Mouse (Mus musculus) limb, embryonic 14.5 days (tissue): ENCODE measurements at regions not wholly inside any gene's neighbourhood (a gene's known extent, or its start where the extent isn't known, plus 50 kb on each side); places are given as distances from the start of the nearest gene placed in this dataset.
"Not testable (repeated sequence)": the region's sequence is repeated elsewhere in the genome, so short reads cannot be mapped to it uniquely, and the experiment has no call there.

Experiments
- ATAC-seq: fragments of 200-750 bp; cut with Nextera tagmentation; 2 replicates; pipeline ENCODE4 v1.8.0; 2017; ENCODE audit warnings: low read depth, moderate number of reproducible peaks, moderate TSS enrichment; ENCODE audit not compliant: low FRiP score
- DNase-seq: peaks from one replicate; pipeline ENCODE4 v3.0.0-alpha.2; 2015; ENCODE audit warnings: low spot score
- H3K27ac ChIP-seq: fragments of 300-500 bp; sonication (generic); replicated peaks from 2 replicates; pipeline ENCODE4 v1.5.1; 2014; ENCODE audit warnings: low read depth, mild to moderate bottlenecking, low read length, moderate library complexity, mixed read lengths
- H3K27me3 ChIP-seq: fragments of 300-500 bp; sonication (generic); 2 replicates; pipeline ENCODE4 v1.6.1; 2014; ENCODE audit warnings: low read length, mixed read lengths; ENCODE audit not compliant: control insufficient read depth, insufficient read depth
- H3K36me3 ChIP-seq: fragments of 300-500 bp; sonication (generic); 2 replicates; pipeline ENCODE4 v1.6.1; 2014; ENCODE audit warnings: mild to moderate bottlenecking, low read length, moderate library complexity, mixed read lengths; ENCODE audit not compliant: control insufficient read depth, insufficient read depth
- H3K4me1 ChIP-seq: fragments of 300-500 bp; sonication (generic); 2 replicates; pipeline ENCODE4 v1.6.1; 2014; ENCODE audit warnings: antibody characterized with exemption, low read length, mixed read lengths; ENCODE audit not compliant: control insufficient read depth, insufficient read depth
- H3K4me2 ChIP-seq: fragments of 300-500 bp; sonication (generic); replicated peaks from 2 replicates; pipeline ENCODE4 v1.6.1; 2014; ENCODE audit warnings: low read depth, mild to moderate bottlenecking, low read length, moderate library complexity; ENCODE audit not compliant: severe bottlenecking
- H3K4me3 ChIP-seq: fragments of 300-500 bp; sonication (generic); replicated peaks from 2 replicates; pipeline ENCODE4 v1.5.1; 2014; ENCODE audit warnings: low read length
- H3K9ac ChIP-seq: fragments of 300-500 bp; sonication (generic); 2 replicates; pipeline ENCODE4 v1.6.1; 2014; ENCODE audit warnings: mild to moderate bottlenecking, low read depth, low read length, moderate library complexity; ENCODE audit not compliant: severe bottlenecking
- H3K9me3 ChIP-seq: fragments of 300-500 bp; sonication (generic); 2 replicates; pipeline ENCODE4 v1.6.1; 2016; ENCODE audit warnings: low read length; ENCODE audit not compliant: control insufficient read depth
- POLR2A ChIP-seq: fragments of 200-500 bp; IDR thresholded peaks from 2 replicates; pipeline ENCODE4 v1.8.0; 2012; ENCODE audit warnings: inconsistent platforms, mild to moderate bottlenecking, moderate library complexity, borderline replicate concordance; ENCODE audit not compliant: insufficient read depth, insufficient read length; ENCODE audit errors: extremely low read depth
- WGBS: fragments of 180-500 bp; shearing (Covaris S2); extraction: QIAGEN DNeasy Blood & Tissue Kit; methylation state at CpG from one replicate; pipeline ENCODE4 v1.1.7; 2014; 5-methylcytosine and 5-hydroxymethylcytosine counted together

- WGBS, result 76% methylated on average over 2 of the region's 2 CpGs
- ATAC-seq, H3K4me1 ChIP-seq: not testable (repeated sequence)
These were observed 1405.1 kb downstream of the 4930444P10Rik start for GRCm38 (mm10) chr1:14688041-14688440.

GRCm38 (mm10) chr1:14686172-14686571 is 1407.0 kb downstream of the 4930444P10Rik start:
- 29% methylated on average over 2 of the region's 2 CpGs for WGBS
- no peak overlapping the region for H3K27ac ChIP-seq
- no peaks in the 10 kb centered on the region for H3K27me3 ChIP-seq
- no peaks in the 10 kb centered on the region for H3K9me3 ChIP-seq
- DNase-seq, result no peak
- H3K4me2 ChIP-seq, result no peak overlapping the region
- no peaks in the 10 kb centered on the region for H3K36me3 ChIP-seq
- TF ChIP-seq POLR2A, result no peak
- H3K4me3 ChIP-seq, result no peak overlapping the region
- no peaks in the 10 kb centered on the region for H3K4me1 ChIP-seq
- ATAC-seq, result no peak
- H3K9ac ChIP-seq, result no peak overlapping the region

More at GRCm38 (mm10) chr1:14688041-14688440, 1405.1 kb downstream of the 4930444P10Rik start:
- not testable (repeated sequence) for H3K4me2 ChIP-seq, DNase-seq, H3K36me3 ChIP-seq, H3K27me3 ChIP-seq, H3K9ac ChIP-seq, H3K4me3 ChIP-seq, H3K9me3 ChIP-seq, H3K27ac ChIP-seq

GRCm38 (mm10) chr1:14680443-14680842 is 1412.7 kb downstream of the 4930444P10Rik start:
- WGBS, result 86% methylated on average over 3 of the region's 3 CpGs
- no peak overlapping the region for H3K4me3 ChIP-seq
- DNase-seq (no peak), ATAC-seq (no peak)
- H3K27me3 ChIP-seq, result no peaks in the 10 kb centered on the region
- H3K4me2 ChIP-seq, result no peak overlapping the region
- TF ChIP-seq POLR2A, result no peak
- H3K36me3 ChIP-seq, result no peaks in the 10 kb centered on the region
- H3K27ac ChIP-seq, result no peak overlapping the region
- H3K9me3 ChIP-seq, result no peaks in the 10 kb centered on the region
- H3K9ac ChIP-seq, result no peak overlapping the region
- H3K4me1 ChIP-seq, result no peaks in the 10 kb centered on the region

- 29% methylated on average over 6 of the region's 6 CpGs for WGBS
- ATAC-seq (no peak), DNase-seq (no peak)
- Histone ChIP-seq H3K9me3 (no peaks in the 10 kb centered on the region), H3K4me1 (no peaks in the 10 kb centered on the region), H3K27me3 (no peaks in the 10 kb centered on the region), H3K27ac (no peak overlapping the region), H3K4me2 (no peak overlapping the region), H3K36me3 (no peaks in the 10 kb centered on the region), H3K4me3 (no peak overlapping the region), H3K9ac (no peak overlapping the region)
- no peak for TF ChIP-seq POLR2A
These were observed 1420.6 kb downstream of the 4930444P10Rik start for GRCm38 (mm10) chr1:14672393-14672999.

GRCm38 (mm10) chr1:14662706-14663312 is 1430.3 kb downstream of the 4930444P10Rik start:
- no peak overlapping the region for H3K4me3 ChIP-seq
- H3K36me3 ChIP-seq, result no peaks in the 10 kb centered on the region
- no peak overlapping the region for H3K27ac ChIP-seq
- no peaks in the 10 kb centered on the region; the same call in 1 of the 2 replicates for H3K4me1 ChIP-seq
- ATAC-seq (no peak), DNase-seq (no peak)
- H3K9ac ChIP-seq, result no peak overlapping the region
- H3K27me3 ChIP-seq, result no peaks in the 10 kb centered on the region
- TF ChIP-seq POLR2A, result no peak
- H3K4me2 ChIP-seq, result no peak overlapping the region
- H3K9me3 ChIP-seq, result no peaks in the 10 kb centered on the region
- WGBS, result 48% methylated on average over 6 of the region's 6 CpGs
